Mouse (Mus musculus) midbrain, embryonic 16.5 days (tissue): ENCODE measurements around the gene Tmprss7. TPM values are rescaled to one million over a fixed set of nuclear protein-coding genes. Genes with fewer than 3 reads are reported as not detected.

Source experiments
- polyA plus RNA-seq: library from polyadenylated mRNA; unstranded; fragments of >200 nt; fragmentation: Nextera tagmentation; extraction: Ambion mirVana; gene quantifications from 2 replicates; pipeline ENCODE4 v1.2.1, GENCODE M21; 2015

Tmprss7 gene
- polyA plus RNA-seq, 1 experiment from 2014 or later, result 0.93 TPM

Other genes starting within 250 kb of the Tmprss7 start
- gene Gm609, start 200.7 kb downstream of the Tmprss7 start, polyA plus RNA-seq, result not detected in 2 replicates
- not detected in 2 replicates for gene Gm17783, start 161.6 kb downstream of the Tmprss7 start, polyA plus RNA-seq
- gene Slc9c1, start 158.3 kb downstream of the Tmprss7 start, polyA plus RNA-seq, result not detected in 2 replicates
- not detected in 2 replicates for gene Gcsam, start 83.3 kb downstream of the Tmprss7 start, polyA plus RNA-seq
- not detected in 2 replicates for gene BC016579, start 39.6 kb downstream of the Tmprss7 start, polyA plus RNA-seq
- gene Tagln3, start 30.9 kb upstream of the Tmprss7 start, polyA plus RNA-seq, result 337 and 369 TPM in 2 replicates
- 42.3 and 42.6 TPM in 2 replicates for gene Abhd10, start 49.3 kb upstream of the Tmprss7 start, polyA plus RNA-seq